Mouse (Mus musculus): ENCODE results near the gene Exph5. TPM values are rescaled to one million over a fixed set of nuclear protein-coding genes. Genes with fewer than 3 reads are reported as not detected.

Exph5 gene
- total RNA-seq, 2 experiments from 2014 or later, result 12.8 to 19.1 TPM

GRCm38 (mm10) chr9:53307904-53308303 is 6.4 kb downstream of the Exph5 start:
- no peak for DNase-seq (ENCODE audit: low spot score in 2 of 2)
- intact Hi-C loops (cut with DNase I), result no loop called here

DNA sequence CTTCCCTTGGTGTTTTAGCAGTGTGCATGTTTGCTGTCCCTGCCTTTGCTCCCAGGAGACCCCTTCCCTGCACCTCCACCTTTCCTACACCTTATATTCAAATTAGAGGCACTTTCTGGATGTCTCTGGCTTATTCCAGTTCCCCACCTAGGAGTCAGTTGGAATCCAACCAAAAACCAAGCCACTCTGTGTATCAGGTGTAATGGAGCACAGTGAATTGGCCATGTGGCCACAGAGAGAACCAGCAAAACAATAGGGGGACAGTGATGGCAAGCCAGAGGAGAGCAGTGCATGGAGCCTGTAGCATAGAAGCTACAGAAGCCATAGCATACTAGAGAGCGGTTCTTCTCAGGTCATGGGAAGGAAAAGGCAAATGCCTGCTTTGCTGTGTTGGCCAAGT is 11.5 kb downstream of the Exph5 start:
- intact Hi-C loops (cut with DNase I), result no loop called here

DNA sequence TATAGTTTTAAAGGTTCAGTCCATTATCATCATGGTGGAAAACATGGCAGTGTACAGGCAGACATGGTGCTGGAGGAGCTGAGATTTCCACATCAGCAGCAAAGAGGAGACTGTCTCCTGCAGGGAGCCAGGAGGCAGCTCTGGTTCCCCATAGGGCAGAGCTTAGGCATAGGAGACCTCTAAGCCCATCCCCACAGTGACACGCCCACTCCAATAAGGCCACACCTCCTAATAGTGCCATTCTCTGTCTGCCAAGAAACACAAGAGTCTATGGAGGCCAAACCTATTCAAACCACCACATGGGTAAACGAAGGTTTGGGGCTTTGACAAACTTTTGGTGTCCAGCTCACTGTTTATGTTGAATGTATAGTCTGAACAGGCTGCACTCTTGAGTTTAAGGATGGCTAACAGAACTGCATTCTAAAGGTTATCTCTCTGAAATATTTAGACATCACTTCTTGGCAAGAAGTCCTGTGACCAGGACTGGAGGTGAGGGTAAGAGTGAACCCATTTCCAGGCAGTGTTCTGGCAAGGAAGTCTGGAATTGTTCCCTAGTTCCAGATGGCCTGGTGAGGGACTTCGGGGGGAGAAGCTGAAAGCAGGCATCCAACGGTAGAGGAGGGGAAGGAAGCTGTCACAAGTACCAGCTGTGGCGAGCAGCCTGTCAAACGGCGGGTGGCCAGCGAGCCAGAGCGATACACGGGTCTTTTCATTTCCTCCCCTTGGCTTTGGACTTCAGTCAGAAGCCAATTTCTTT is 19.6 kb downstream of the Exph5 start:
- intact Hi-C loops (cut with DNase I), result no loop called here
- no peak for DNase-seq (ENCODE audit: low spot score in 2 of 2)

More for the DNA sequence above, 11.5 kb downstream of the Exph5 start:
- DNase-seq (ENCODE audit: low spot score in 2 of 2), result no peak

DNA sequence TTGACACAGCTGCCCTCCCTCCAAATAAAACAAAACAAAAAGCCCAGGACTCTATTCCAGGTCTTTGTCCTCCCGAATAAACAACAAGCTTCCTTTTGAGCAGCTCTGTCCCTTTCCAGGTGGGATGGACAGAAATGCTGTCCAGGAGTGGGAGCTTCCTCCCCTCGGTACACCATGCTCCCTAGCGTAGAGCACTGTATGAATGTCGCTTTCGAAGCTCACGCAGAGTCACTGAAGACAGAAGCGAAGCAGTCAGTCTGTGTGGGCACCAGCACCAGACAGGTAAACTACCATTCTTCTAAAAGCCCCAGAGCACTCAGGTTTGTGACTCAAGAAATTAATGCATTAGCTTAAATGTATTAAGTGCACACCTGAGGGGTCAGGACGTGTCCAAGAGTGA is 20.2 kb downstream of the Exph5 start:
- DNase-seq (ENCODE audit: low spot score in 2 of 2), result no peak
- intact Hi-C loops (cut with DNase I), result no loop called here

GRCm38 (mm10) chr9:53323419-53324251 is 22.2 kb downstream of the Exph5 start:
- no peak for DNase-seq (ENCODE audit: low spot score in 2 of 2)

DNA sequence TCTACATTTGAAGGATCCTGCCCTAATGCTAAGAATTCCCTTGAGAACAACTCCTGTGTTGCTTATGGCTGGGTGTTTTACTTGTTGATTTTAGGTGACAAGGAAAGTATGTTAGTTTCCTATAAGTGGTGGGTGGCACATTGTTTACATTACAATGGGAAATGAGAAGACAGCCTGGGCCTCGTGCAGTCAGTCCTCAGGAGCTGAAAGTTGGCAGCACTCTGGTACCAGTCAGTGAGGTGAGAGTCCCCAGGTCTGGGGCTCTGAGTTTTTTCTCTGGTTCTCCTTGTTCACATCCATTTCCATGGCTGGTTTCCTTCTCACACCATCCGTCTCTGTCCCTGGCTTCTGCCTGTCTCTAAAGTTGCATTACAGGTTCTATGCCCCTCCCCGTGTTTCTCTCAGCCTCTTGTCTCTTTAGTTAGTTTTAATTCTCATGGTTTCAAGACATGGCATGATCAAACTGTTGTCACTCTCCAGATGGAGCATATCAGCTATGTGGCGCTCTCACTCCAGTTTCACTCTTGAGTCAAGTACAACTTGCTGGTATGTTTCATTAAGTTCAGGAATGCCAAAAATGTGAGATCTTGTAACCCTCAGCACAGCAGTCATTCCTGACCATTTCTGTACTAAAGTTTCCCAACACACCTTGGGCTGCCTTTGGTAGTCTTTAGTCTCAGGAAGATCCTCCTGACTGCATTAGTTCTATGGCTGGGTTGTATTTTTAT is 24.1 kb downstream of the Exph5 start:
- no peak for DNase-seq (ENCODE audit: low spot score in 2 of 2)
- intact Hi-C loops (cut with DNase I), result no loop called here

More at GRCm38 (mm10) chr9:53323419-53324251, 22.2 kb downstream of the Exph5 start:
- intact Hi-C loops (cut with DNase I), result no loop called here

DNA sequence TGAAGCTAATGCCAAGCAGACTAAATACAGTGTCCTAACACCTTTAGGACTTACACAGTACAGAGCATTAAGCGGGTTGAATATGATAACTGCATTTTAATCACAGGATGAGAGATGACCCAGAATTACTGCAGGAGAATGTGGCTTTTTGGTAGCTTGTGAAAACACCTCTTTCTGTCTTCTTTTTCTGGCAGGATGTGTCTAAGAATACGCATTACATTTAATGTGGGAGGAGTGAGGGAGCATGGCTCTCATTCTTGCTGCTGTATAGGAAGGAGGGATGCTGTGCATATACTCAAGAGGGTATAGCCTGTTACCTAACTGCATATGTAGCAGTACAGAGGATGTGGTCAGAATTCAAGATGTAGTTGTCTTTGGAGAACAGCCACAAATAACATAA is 26.7 kb downstream of the Exph5 start:
- intact Hi-C loops (cut with DNase I), result no loop called here
- DNase-seq (ENCODE audit: low spot score in 2 of 2), result peak in 1 of 2 experiments; percentile 44

- intact Hi-C loops (cut with DNase I), result no loop called here
- DNase-seq (ENCODE audit: low spot score in 2 of 2), result no peak
These were observed 28.1 kb downstream of the Exph5 start for GRCm38 (mm10) chr9:53329301-53330206.

DNA sequence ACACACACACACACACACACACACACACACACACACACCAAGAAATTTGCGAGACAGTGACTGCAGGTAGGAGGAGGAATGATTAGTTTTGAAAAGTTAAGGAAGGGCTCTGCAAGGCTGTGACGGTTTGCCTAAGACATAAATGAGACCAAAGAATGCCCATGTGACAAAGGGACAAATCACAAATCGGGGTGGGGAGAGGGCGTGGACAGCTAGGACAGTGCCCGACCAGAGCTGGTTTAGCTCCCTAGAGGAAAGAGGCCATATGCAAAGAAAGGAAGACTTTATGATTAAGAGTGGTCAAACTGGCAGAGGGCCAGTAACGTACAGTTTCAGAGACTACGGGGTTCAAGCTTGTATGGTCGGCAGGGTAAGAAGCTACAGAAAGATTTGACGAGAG is 28.8 kb downstream of the Exph5 start:
- intact Hi-C loops (cut with DNase I), result no loop called here
- DNase-seq (ENCODE audit: low spot score in 2 of 2), result no peak

- intact Hi-C loops (cut with DNase I), result no loop called here
- DNase-seq (ENCODE audit: low spot score in 2 of 2), result no peak
These were observed 32.0 kb downstream of the Exph5 start for GRCm38 (mm10) chr9:53333436-53333835.

- no peak for DNase-seq (ENCODE audit: low spot score in 2 of 2)
- intact Hi-C loops (cut with DNase I), result no loop called here
These were observed 33.7 kb downstream of the Exph5 start for GRCm38 (mm10) chr9:53335131-53335530.

- DNase-seq (ENCODE audit: low spot score in 2 of 2), result no peak
These were observed 38.1 kb downstream of the Exph5 start for GRCm38 (mm10) chr9:53339603-53340002.

GRCm38 (mm10) chr9:53340328-53340916 is 39.0 kb downstream of the Exph5 start:
- no peak for DNase-seq (ENCODE audit: low spot score in 2 of 2)
- intact Hi-C loops (cut with DNase I), result no loop called here

More at GRCm38 (mm10) chr9:53339603-53340002, 38.1 kb downstream of the Exph5 start:
- intact Hi-C loops (cut with DNase I), result no loop called here

DNA sequence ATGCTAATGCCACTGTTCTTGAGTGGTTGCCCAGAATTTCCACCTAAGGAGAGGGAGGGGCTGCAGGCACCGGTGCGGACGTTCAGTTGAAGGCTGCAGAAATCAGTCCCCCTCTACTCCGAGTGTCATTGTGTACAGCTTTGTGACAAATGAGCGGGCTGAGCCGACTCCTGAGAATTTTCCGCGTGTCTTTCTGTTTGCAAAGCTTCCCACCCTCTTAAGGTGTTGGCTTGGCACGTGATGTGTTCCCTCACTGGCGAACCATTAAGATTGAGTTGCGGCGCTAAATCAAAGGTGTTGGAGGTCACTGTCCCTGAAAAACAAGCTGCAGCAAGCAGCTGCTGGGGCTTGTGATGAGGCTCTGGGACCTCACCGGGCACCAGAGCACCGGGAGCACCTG is 39.5 kb downstream of the Exph5 start:
- DNase-seq (ENCODE audit: low spot score in 2 of 2), result no peak
- intact Hi-C loops (cut with DNase I), result no loop called here

DNA sequence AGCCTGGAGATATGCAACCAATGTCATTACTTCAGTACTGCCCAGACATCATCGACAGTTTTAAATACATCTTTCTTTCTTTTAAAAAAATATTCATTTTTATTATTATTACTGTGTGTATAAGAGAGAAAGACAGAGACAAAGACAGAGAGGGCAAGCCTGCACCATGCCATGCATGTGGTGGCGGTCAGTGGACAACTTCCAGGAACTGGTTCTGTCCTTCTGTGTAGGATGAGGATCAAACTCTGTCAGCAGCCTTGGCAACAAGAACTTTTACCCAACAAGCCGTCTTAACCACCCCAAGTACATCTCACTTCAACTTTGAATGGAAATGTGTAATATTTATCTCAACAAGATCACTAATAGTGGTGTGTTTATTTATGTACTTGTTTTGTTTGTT is 40.5 kb downstream of the Exph5 start:
- no peak for DNase-seq (ENCODE audit: low spot score in 2 of 2)
- intact Hi-C loops (cut with DNase I), result no loop called here

DNA sequence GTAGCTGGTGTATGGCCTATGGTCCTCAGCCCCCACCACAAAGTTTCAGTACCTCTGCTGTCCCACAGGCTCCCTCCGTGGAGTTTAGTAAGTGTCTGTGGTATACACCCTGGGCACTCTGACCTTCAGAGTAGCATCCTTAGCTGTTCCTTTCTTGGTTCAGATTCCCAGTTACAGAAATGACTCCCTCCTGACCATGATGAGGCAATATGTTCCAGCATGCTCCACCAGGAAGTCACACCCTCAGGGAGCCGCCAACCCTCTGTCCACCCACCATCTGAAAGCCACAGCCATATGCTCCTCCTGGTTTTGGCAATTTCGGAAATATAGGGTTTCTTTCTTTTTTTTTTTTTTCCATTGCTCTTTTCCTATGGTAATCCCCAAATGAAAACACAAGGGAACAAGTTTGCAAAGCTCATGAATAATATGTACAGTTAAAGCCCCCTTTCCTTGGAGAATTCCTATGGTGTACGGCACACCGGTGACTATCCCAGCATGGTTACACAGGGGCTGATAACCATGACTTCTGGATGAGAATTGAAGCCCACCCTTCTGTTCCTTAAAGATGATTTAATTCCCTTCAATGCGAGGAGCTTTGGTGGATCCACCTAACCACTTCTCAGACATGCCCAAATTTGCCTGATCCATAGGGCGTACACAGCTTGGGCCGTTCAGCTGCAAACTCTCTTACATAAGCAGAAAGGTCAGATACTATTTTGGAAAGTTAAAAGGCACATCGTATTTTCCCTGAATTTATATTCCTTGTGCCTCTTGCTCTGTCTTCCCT is 43.4 kb downstream of the Exph5 start:
- no peak for DNase-seq (ENCODE audit: low spot score in 2 of 2)
- intact Hi-C loops (cut with DNase I), result no loop called here

- intact Hi-C loops (cut with DNase I), result no loop called here
These were observed 44.3 kb downstream of the Exph5 start for GRCm38 (mm10) chr9:53345728-53346127.

DNA sequence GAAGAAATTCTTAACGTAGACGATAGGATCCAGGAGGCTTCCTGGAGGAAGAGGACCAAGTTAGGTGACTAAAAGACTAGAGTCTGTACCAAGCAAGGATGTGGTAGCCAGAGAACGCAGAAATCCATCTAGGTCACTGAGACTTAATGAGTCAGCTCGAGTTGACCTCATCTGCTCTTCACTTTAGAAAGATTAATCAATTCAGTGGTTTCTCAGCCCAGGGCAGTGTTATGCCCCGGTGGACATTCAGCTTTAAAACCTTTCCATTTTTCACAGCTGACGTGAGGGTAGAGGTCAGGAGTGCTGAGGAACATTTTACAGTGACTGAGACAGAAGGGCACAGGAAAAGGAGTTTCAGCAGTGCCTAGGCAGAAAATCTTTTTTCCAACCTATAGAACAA is 44.9 kb downstream of the Exph5 start:
- intact Hi-C loops (cut with DNase I), result no loop called here
- no peak for DNase-seq (ENCODE audit: low spot score in 2 of 2)

More at GRCm38 (mm10) chr9:53345728-53346127, 44.3 kb downstream of the Exph5 start:
- DNase-seq (ENCODE audit: low spot score in 2 of 2), result no peak
